Mouse (Mus musculus) testis, adult 2 months (tissue): ENCODE measurements around the gene Emsy. TPM values are rescaled to one million over a fixed set of nuclear protein-coding genes. Genes with fewer than 3 reads are reported as not detected.
A peak's percentile ranks its signal among the peaks of the same experiment; 100 is the strongest.

Experiments
- H3K27ac ChIP-seq: fragments of 200-500 bp; 2 replicates; pipeline ENCODE4 v1.5.1; 2012; ENCODE audit warnings: low read depth, low read length; ENCODE audit not compliant: control insufficient read depth, insufficient read depth
- H3K27me3 ChIP-seq: fragments of 200-500 bp; 2 replicates; pipeline ENCODE4 v1.6.1; 2012; ENCODE audit warnings: mild to moderate bottlenecking, low read length, moderate library complexity; ENCODE audit not compliant: control insufficient read depth, insufficient read depth
- H3K36me3 ChIP-seq: fragments of 200-500 bp; 2 replicates; pipeline ENCODE4 v1.6.1; 2012; ENCODE audit warnings: mild to moderate bottlenecking, low read length; ENCODE audit not compliant: control insufficient read depth, insufficient read depth
- H3K4me1 ChIP-seq: fragments of 200-500 bp; 2 replicates; pipeline ENCODE4 v1.6.1; 2012; ENCODE audit warnings: low read length; ENCODE audit not compliant: control insufficient read depth, insufficient read depth
- H3K4me3 ChIP-seq: fragments of 200-500 bp; 2 replicates; pipeline ENCODE4 v1.5.1; 2012; ENCODE audit warnings: low read depth, mild to moderate bottlenecking, low read length, moderate library complexity, mixed read lengths; ENCODE audit not compliant: control insufficient read depth
- CTCF ChIP-seq: fragments of 200-500 bp; IDR thresholded peaks from 2 replicates; pipeline ENCODE4 v1.5.1; 2012; ENCODE audit warnings: low read depth, mild to moderate bottlenecking, inconsistent platforms, low read length, moderate library complexity; ENCODE audit not compliant: control insufficient read depth, insufficient read depth, insufficient replicate concordance
- POLR2A ChIP-seq: fragments of 200-500 bp; IDR thresholded peaks from 2 replicates; pipeline ENCODE4 v1.6.1; 2012; ENCODE audit warnings: low read depth, mild to moderate bottlenecking, inconsistent platforms, low read length, moderate library complexity; ENCODE audit not compliant: control insufficient read depth
- polyA plus RNA-seq: library from polyadenylated mRNA; depleted of rRNA; stranded (reverse); fragments of >200 nt; gene quantifications from 2 replicates; pipeline ENCODE4 v1.2.3, GENCODE M21; 2012

Gene Emsy
- polyA plus RNA-seq, 1 experiment: 19.3 TPM

GRCm38 (mm10) chr7:98697496-98697895 is 40.9 kb upstream of the Emsy start:
- Histone ChIP-seq H3K27me3 (no peaks in the 10 kb centered on the region), H3K27ac (no peak overlapping the region), H3K4me1 (peaks cover 10% of the 10 kb centered on the region), H3K4me3 (no peak overlapping the region), H3K36me3 (no peaks in the 10 kb centered on the region)
- TF ChIP-seq POLR2A (no peak), CTCF (no peak)

DNA sequence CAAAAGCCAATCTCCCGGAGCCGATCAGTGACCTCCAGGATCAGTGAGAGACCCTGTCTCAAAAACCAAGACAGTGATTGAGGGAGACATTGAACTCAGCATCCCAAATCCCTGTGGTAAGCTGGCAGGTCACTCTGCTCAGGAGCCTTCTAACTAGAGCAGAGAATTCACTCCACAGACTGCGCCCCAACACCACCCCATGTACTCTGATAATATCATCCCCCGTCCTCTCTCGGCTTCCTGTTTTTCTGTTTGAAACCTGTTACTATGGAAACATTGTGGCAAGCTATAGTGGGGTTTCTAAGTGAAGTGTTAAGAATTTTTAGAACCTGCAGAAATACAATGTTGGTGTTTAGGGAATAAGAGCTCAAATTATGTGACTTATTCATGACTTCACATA is 37.5 kb upstream of the Emsy start:
- Histone ChIP-seq H3K4me1 (peaks cover 8% of the 10 kb centered on the region), H3K27me3 (no peaks in the 10 kb centered on the region), H3K27ac (no peak overlapping the region), H3K4me3 (no peak overlapping the region; the same call in 1 of the 2 replicates), H3K36me3 (no peaks in the 10 kb centered on the region)
- TF ChIP-seq CTCF (no peak), POLR2A (no peak)

GRCm38 (mm10) chr7:98692761-98693546 is 36.4 kb upstream of the Emsy start:
- H3K27ac ChIP-seq: no peak overlapping the region
- H3K36me3 ChIP-seq: no peaks in the 10 kb centered on the region
- H3K4me3 ChIP-seq: peak overlapping the region; percentile 64
- no peaks in the 10 kb centered on the region for H3K27me3 ChIP-seq
- no peak for TF ChIP-seq POLR2A
- no peak for TF ChIP-seq CTCF
- peaks cover 8% of the 10 kb centered on the region for H3K4me1 ChIP-seq

- TF ChIP-seq CTCF: no peak
- no peak for TF ChIP-seq POLR2A
Measured at GRCm38 (mm10) chr7:98690831-98691230, 34.2 kb upstream of the Emsy start.

GRCm38 (mm10) chr7:98690126-98690525 is 33.5 kb upstream of the Emsy start:
- Histone ChIP-seq H3K36me3 (no peaks in the 10 kb centered on the region), H3K4me1 (peaks cover 8% of the 10 kb centered on the region), H3K27ac (no peak overlapping the region), H3K4me3 (no peak overlapping the region), H3K27me3 (no peaks in the 10 kb centered on the region)
- TF ChIP-seq POLR2A (no peak), CTCF (no peak)

More at GRCm38 (mm10) chr7:98690831-98691230, 34.2 kb upstream of the Emsy start:
- Histone ChIP-seq H3K27me3 (no peaks in the 10 kb centered on the region), H3K4me1 (peaks cover 8% of the 10 kb centered on the region), H3K4me3 (no peak overlapping the region), H3K36me3 (no peaks in the 10 kb centered on the region), H3K27ac (no peak overlapping the region)

- no peaks in the 10 kb centered on the region; the same call in 1 of the 2 replicates for H3K4me1 ChIP-seq
- no peaks in the 10 kb centered on the region for H3K27me3 ChIP-seq
- no peak overlapping the region for H3K27ac ChIP-seq
- H3K36me3 ChIP-seq: no peaks in the 10 kb centered on the region
- TF ChIP-seq CTCF: peak; percentile 29; the same call in 1 of the 2 replicates
- TF ChIP-seq POLR2A: no peak
- no peak overlapping the region for H3K4me3 ChIP-seq
Measured at GRCm38 (mm10) chr7:98685895-98686294, 29.3 kb upstream of the Emsy start.

GRCm38 (mm10) chr7:98682821-98683220 is 26.2 kb upstream of the Emsy start:
- H3K4me3 ChIP-seq: peak overlapping the region; percentile 70

More at GRCm38 (mm10) chr7:98682821-98683220, 26.2 kb upstream of the Emsy start:
- Histone ChIP-seq H3K27ac (no peak overlapping the region), H3K4me1 (peaks cover 2% of the 10 kb centered on the region; the same call in 1 of the 2 replicates), H3K36me3 (no peaks in the 10 kb centered on the region), H3K27me3 (no peaks in the 10 kb centered on the region)
- TF ChIP-seq CTCF (peak; percentile 81; the same call in 1 of the 2 replicates), POLR2A (no peak)
